Mouse (Mus musculus) midbrain, embryonic 10.5 days (tissue): ENCODE measurements at regions not wholly inside any gene's neighbourhood (a gene's known extent, or its start where the extent isn't known, plus 50 kb on each side); places are given as distances from the start of the nearest gene placed in this dataset.

Source experiments
- DNase-seq: peaks from one replicate; pipeline ENCODE4 v3.0.0-alpha.2; 2017; ENCODE audit warnings: low spot score
- H3K27ac ChIP-seq: fragments of 300-500 bp; sonication (generic); replicated peaks from 2 replicates; pipeline ENCODE4 v1.5.1; 2016; ENCODE audit warnings: mild to moderate bottlenecking
- H3K27me3 ChIP-seq: fragments of 300-500 bp; sonication (generic); 2 replicates; pipeline ENCODE4 v1.6.1; 2016; ENCODE audit warnings: low read depth, mild to moderate bottlenecking; ENCODE audit not compliant: poor library complexity, severe bottlenecking
- H3K36me3 ChIP-seq: fragments of 300-500 bp; sonication (generic); 2 replicates; pipeline ENCODE4 v1.6.1; 2016; ENCODE audit warnings: mild to moderate bottlenecking, moderate library complexity
- H3K4me1 ChIP-seq: fragments of 300-500 bp; sonication (generic); 2 replicates; pipeline ENCODE4 v1.6.1; 2016
- H3K4me3 ChIP-seq: fragments of 300-500 bp; sonication (generic); 2 replicates; pipeline ENCODE4 v1.5.1; 2016; ENCODE audit warnings: mild to moderate bottlenecking, moderate library complexity
- H3K9me3 ChIP-seq: fragments of 300-500 bp; sonication (generic); replicated peaks from 2 replicates; pipeline ENCODE4 v1.6.1; 2016; ENCODE audit warnings: mild to moderate bottlenecking
- WGBS: fragments of 180-500 bp; shearing (Covaris S2); methylation state at CpG from one replicate; pipeline ENCODE4 v1.1.7; 2016; 5-methylcytosine and 5-hydroxymethylcytosine counted together

DNA sequence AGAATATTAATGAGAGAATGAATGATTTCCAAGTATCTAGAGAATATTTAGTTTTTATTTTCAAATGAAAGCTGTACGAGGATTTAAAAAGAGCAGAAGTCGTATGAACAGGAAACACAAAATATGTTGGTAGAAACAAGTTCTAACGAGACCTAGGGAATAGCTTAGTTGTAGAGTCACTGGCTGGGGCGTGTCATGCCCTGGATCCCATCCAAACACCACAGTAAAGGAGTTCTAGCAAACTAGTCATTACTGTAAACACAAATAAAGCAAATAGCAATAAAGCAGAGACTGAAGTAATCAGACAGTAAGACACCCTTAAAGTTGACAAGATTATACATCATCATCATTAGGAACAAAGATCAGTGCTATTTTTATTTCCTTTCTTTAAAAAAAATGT is 139.1 kb upstream of the Tprg start:
- Histone ChIP-seq H3K9me3 (no peaks in the 10 kb centered on the region), H3K27ac (no peak overlapping the region), H3K4me1 (no peaks in the 10 kb centered on the region), H3K4me3 (no peak overlapping the region), H3K36me3 (no peaks in the 10 kb centered on the region), H3K27me3 (no peaks in the 10 kb centered on the region)
- WGBS = 86% methylated on average over 4 of the region's 4 CpGs
- no peak for DNase-seq

- no peaks in the 10 kb centered on the region for H3K9me3 ChIP-seq
- WGBS = 85% methylated on average over 1 of the region's 1 CpGs
Measured at GRCm38 (mm10) chr16:25149186-25149585, 137.4 kb upstream of the Tprg start.

GRCm38 (mm10) chr16:25176870-25177269 is 109.7 kb upstream of the Tprg start:
- Histone ChIP-seq H3K27me3 (no peaks in the 10 kb centered on the region), H3K4me1 (no peaks in the 10 kb centered on the region), H3K27ac (no peak overlapping the region), H3K4me3 (no peak overlapping the region), H3K9me3 (no peaks in the 10 kb centered on the region), H3K36me3 (no peaks in the 10 kb centered on the region)
- no peak for DNase-seq

More at GRCm38 (mm10) chr16:25149186-25149585, 137.4 kb upstream of the Tprg start:
- Histone ChIP-seq H3K27ac (no peak overlapping the region), H3K36me3 (no peaks in the 10 kb centered on the region), H3K27me3 (no peaks in the 10 kb centered on the region), H3K4me3 (no peak overlapping the region), H3K4me1 (no peaks in the 10 kb centered on the region)
- no peak for DNase-seq

GRCm38 (mm10) chr16:25178055-25178454 is 108.6 kb upstream of the Tprg start:
- Histone ChIP-seq H3K4me3 (no peak overlapping the region), H3K4me1 (no peaks in the 10 kb centered on the region), H3K27ac (no peak overlapping the region), H3K27me3 (no peaks in the 10 kb centered on the region), H3K9me3 (no peaks in the 10 kb centered on the region), H3K36me3 (no peaks in the 10 kb centered on the region)
- WGBS = 72% methylated on average over 2 of the region's 2 CpGs
- DNase-seq = no peak

DNA sequence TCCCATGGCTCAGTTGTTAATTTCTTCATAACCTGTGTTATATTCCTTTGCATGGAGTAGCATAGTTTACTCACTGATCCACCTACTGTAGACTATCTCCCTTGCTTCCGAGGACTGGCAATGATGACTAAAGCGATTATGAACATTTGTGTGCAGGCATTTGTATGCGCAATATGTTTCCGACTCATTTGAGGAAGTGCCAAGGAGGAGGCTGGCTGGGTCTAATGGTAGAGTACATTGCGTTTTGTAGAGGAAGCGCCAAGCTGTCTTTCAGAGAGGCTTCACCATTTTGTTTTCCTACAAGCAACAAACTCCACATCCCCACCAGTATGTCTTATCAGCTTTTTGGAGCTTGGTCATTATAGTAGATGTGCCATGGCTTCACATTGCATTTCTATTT is 104.7 kb upstream of the Tprg start:
- Histone ChIP-seq H3K27me3 (no peaks in the 10 kb centered on the region), H3K36me3 (no peaks in the 10 kb centered on the region), H3K4me3 (no peak overlapping the region), H3K9me3 (no peaks in the 10 kb centered on the region), H3K27ac (no peak overlapping the region), H3K4me1 (no peaks in the 10 kb centered on the region)
- WGBS = 94% methylated on average over 6 of the region's 6 CpGs
- no peak for DNase-seq

DNA sequence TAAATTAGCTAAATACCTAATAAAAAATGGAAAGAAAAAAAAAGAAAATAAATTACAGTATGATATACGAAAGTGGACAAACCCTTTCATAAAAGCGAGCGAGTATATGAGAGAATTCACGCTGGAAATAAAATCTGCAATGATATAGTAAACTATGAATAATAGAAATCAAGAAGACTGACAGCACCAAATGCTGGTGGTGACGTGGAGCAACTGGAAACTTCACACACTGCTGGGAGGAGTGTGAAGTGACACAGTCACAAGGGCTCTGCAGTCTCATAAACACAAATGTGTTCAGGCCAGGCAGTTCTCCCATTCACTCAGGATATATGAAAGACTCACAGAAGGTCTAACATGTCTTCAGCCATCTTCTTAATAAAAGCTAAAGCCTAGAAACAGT is 89.5 kb upstream of the Tprg start:
- H3K27me3 ChIP-seq = no peaks in the 10 kb centered on the region
- WGBS = 93% methylated on average over 5 of the region's 5 CpGs
- no peaks in the 10 kb centered on the region for H3K36me3 ChIP-seq
- no peak for DNase-seq
- H3K4me3 ChIP-seq = no peak overlapping the region
- no peaks in the 10 kb centered on the region for H3K9me3 ChIP-seq
- H3K4me1 ChIP-seq = no peaks in the 10 kb centered on the region
- no peak overlapping the region for H3K27ac ChIP-seq

DNA sequence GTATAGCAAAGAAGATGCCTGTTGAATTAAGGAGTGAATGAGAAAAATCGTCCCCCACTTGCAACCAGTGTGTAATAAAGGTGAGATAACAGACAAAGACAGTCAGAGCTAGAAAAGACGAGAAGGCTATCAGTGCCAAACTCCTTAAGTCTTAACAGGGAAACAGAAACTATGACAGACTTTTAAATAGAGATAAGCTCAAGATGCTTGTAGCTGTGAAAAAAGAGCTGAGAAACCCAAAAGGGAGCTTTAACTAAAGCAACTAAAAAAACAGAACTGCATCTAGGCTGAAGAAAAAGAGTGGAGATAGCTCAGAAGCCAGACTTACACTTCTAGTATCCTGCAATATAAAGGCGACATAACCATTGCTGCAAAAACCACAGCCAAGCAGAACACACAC is 87.8 kb upstream of the Tprg start:
- 77% methylated on average over 3 of the region's 3 CpGs for WGBS
- Histone ChIP-seq H3K36me3 (no peaks in the 10 kb centered on the region), H3K4me1 (no peaks in the 10 kb centered on the region), H3K27ac (no peak overlapping the region), H3K4me3 (no peak overlapping the region), H3K27me3 (no peaks in the 10 kb centered on the region), H3K9me3 (no peaks in the 10 kb centered on the region)
- DNase-seq = no peak

- Histone ChIP-seq H3K4me1 (no peaks in the 10 kb centered on the region), H3K27me3 (no peaks in the 10 kb centered on the region), H3K27ac (no peak overlapping the region), H3K4me3 (no peak overlapping the region), H3K36me3 (no peaks in the 10 kb centered on the region), H3K9me3 (no peaks in the 10 kb centered on the region)
- no peak for DNase-seq
Measured at GRCm38 (mm10) chr16:25199984-25200383, 86.6 kb upstream of the Tprg start.

DNA sequence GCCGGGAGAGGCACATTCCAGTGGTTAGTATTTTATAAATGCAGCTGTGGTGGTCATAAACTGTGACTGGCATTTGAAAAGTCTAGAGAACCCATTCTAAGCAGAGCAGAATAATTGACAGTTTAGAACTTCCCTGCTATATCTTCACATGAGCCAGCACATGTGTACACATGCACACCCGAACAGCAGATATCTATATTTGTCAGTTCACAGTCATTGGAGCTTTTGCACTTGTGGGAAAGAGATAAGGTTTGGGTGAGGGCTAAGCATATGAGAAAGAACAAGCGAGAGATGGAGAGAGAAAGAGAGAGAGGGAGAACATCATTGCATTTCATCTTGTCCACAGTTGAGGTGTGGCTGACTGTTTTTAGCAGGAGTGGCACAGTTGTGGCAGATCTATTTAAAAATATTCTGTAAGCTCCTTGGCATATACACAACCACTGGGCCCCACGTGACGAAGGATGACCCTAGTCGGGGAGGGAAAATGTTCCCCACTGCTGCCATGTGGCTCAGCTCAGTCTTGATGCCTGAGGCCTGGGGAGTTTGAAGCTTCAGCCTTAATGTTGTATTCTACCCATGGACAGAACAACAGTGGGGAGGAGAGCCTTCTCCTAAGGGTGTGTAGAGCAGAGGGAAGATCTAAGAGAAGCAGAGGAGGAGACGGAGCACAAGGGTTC is 85.4 kb upstream of the Tprg start:
- Histone ChIP-seq H3K27ac (no peak overlapping the region), H3K36me3 (no peaks in the 10 kb centered on the region), H3K4me1 (no peaks in the 10 kb centered on the region), H3K4me3 (no peak overlapping the region), H3K27me3 (no peaks in the 10 kb centered on the region), H3K9me3 (no peaks in the 10 kb centered on the region)
- DNase-seq = no peak
- WGBS = 88% methylated on average over 7 of the region's 7 CpGs

- Histone ChIP-seq H3K9me3 (no peaks in the 10 kb centered on the region), H3K4me3 (no peak overlapping the region), H3K27me3 (no peaks in the 10 kb centered on the region), H3K36me3 (no peaks in the 10 kb centered on the region), H3K27ac (no peak overlapping the region), H3K4me1 (no peaks in the 10 kb centered on the region)
- 61% methylated on average over 2 of the region's 2 CpGs for WGBS
- DNase-seq = no peak
Measured at GRCm38 (mm10) chr16:25213250-25213649, 73.4 kb upstream of the Tprg start.

GRCm38 (mm10) chr16:25220552-25220951 is 66.1 kb upstream of the Tprg start:
- Histone ChIP-seq H3K9me3 (no peaks in the 10 kb centered on the region), H3K4me3 (no peak overlapping the region), H3K27me3 (no peaks in the 10 kb centered on the region), H3K36me3 (no peaks in the 10 kb centered on the region), H3K27ac (no peak overlapping the region), H3K4me1 (no peaks in the 10 kb centered on the region)
- 89% methylated on average over 6 of the region's 6 CpGs for WGBS
- DNase-seq = no peak

- H3K4me3 ChIP-seq = no peak overlapping the region
- no peaks in the 10 kb centered on the region for H3K9me3 ChIP-seq
- H3K27ac ChIP-seq = no peak overlapping the region
Measured at GRCm38 (mm10) chr16:25224801-25225200, 61.8 kb upstream of the Tprg start.

More at GRCm38 (mm10) chr16:25224801-25225200, 61.8 kb upstream of the Tprg start:
- Histone ChIP-seq H3K4me1 (no peaks in the 10 kb centered on the region), H3K36me3 (no peaks in the 10 kb centered on the region), H3K27me3 (no peaks in the 10 kb centered on the region)
- DNase-seq = no peak
